Mouse (Mus musculus): ENCODE data around the gene Nkain4.

Nkain4 gene

GRCm38 (mm10) chr2:180954061-180955047 lies at the start of gene Nkain4:
Gene Nkain4, minus strand, starts transcription at chr2:180954699.
- DNase-seq, result peak; percentile 70 to 72

DNA sequence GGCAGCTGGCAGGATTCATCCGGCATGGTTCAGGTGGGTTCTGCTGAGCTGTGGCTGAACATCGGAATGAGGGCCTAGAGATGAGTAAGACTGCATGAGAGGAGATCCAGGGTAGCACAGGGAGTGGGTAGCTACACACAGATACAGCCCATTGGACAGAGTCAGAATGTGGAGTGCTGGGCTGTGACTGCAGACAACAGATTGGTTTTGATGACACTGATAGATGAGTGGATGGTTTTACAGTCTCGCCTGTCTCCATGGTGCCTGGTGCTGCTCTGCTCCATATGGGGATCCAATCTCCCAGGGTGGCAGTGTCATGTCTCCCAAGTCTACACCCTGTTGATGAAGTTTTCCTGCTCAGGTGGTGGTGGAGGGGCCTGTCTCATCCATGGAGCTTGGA lies 42.4 kb upstream of the Nkain4 start:
- no peak for DNase-seq

DNA sequence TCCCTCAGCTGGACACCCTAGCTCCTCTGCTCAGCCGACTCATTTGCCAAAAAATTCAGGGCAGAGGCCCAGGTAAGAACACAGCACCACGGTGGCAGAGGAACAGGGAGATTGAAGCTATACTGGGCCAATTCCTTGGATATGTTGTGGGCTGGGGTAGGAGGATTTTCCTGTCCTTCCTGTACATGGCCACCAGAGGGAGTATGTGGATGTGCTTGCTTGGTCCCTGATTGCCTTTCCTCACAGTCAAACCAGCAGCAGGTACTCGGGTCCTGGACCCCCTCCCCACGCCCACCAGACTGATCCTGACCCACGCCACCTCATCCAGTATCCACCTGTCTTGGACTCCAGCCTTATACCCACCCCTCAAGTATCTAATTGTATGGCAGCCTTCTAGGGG lies 41.9 kb upstream of the Nkain4 start:
- peak; percentile 64 to 66 for DNase-seq

DNA sequence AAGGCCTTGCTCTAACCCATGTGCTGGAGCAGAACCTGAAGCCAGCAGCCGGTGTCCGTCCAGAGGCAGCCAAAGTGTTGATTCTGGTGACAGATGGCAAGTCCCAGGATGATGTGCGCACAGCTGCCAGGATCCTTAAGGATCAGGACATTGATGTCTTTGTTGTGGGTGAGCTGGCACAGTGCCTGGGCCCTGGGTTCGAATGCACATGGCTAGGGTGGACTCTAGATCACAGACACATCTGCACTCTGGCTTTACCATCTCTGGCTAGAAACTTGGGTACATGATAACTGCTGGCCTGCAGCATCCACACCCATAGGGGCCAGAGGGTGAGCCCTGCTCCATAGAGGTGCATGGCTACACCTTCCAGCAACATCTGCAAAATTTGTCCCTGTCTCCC lies 41.0 kb upstream of the Nkain4 start:
- no peak for DNase-seq

DNA sequence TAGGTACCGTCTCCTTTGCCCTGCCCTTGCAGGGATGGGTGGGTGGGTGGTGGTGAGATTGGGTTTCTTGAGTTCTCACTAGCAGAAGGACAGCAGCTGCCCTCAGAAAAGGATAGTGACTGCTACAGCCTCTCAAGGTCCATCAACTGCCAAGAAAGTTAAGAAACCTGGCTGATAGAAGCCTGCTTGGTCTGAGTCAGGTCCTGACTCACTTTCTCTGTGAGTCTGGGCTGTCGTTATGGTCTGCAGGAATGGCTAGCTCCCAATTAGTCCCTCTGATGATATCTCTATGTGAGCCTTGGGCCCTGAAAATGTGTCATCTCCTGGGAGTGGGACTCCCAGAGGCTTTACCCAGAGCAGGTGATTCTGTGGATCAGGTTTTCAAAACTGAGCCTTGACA lies 39.9 kb upstream of the Nkain4 start:
- DNase-seq, result no peak

DNA sequence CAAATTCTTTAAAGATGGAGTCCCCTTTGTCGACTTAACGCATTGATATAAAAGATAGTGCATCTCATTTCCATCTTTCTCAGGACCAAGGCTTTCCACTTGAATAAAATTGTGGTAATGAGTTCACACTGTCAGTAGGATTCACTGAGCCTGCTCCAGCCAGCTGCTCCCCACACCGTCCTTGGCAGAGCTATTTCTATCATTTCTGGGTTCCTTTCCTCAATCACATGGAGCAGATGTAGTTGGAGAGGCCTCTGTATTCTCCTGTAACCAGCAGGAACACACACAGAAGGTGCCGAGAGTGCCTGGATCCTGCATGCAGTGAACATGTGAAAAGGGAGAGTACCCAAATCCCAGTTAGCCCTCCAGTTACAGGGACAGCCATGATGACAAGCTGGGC lies 35.8 kb upstream of the Nkain4 start:
- DNase-seq, result no peak

DNA sequence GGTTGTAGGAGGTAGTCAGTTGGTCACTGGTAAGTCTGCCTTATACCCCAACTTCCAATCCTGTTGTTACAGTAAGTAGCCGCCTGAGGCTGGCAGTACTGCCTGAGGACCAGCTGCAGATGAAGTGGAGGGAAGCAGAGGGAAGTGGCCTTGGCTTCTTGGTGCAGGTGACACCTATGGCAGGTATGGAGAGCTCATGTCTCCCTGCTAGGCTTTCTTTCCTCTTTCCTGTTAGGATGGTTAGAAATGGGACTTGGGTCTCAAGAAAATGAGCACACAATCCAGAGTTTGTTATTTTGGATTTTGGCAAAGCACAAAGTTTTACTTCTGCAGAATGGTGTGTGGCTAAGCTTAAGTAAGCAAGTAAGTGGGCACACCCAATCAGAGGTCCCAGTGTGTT lies 34.4 kb upstream of the Nkain4 start:
- no peak for DNase-seq

GRCm38 (mm10) chr2:180988347-180988913 lies 33.9 kb upstream of the Nkain4 start:
- no peak for DNase-seq

- no peak for DNase-seq
Measured at GRCm38 (mm10) chr2:180987432-180988030, 33.0 kb upstream of the Nkain4 start.

- DNase-seq, result no peak
Measured at GRCm38 (mm10) chr2:180987001-180987400, 32.5 kb upstream of the Nkain4 start.

DNA sequence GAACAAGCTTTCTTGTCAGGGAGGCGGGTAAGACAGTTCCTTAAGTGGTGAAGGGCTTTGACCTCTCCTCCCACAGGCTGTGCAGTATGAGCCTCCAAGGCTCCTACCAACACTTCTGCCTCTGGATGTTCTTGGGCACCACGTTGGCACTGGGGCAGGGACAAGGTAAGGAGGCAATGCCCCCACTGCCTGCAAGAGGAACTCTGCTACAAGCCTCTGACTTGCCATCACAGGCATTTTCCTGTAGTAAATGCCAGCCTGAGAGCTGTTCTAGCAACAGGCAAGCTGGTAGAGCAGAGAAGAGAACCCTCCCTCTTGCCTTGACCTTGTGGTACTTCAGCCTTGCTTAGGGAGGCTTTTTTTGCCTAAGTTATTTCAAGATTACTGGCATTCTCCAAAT lies 31.9 kb upstream of the Nkain4 start, which contains the start of gene Col20a1:
TSS of gene Col20a1 (plus strand) at position 87 of the 400 bp plus-strand sequence.
- no peak for DNase-seq

GRCm38 (mm10) chr2:180985635-180986034 lies 31.1 kb upstream of the Nkain4 start:
- no peak for DNase-seq

DNA sequence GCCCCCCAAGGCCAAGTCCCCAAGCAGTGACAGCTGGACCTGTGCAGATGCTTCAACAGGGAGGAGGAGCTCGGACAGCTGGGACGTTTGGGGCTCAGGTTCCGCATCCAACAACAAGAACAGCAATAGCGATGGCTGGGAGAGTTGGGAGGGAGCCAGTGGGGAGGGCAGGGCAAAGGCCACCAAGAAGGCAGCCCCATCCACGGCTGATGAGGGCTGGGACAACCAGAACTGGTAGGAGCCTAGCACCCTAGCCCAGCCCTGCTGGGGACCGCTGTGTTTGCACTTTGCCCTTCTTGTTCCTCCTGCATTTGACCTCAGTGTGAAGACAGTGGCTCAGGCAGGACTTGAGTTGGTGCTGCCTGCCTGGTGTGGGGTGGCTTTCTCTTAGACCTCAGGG lies 26.6 kb upstream of the Nkain4 start:
- DNase-seq, result no peak

- DNase-seq, result peak; percentile 97 to 98
Measured at GRCm38 (mm10) chr2:180967010-180967763, 12.7 kb upstream of the Nkain4 start, which contains the start of gene Arfgap1. Gene Arfgap1, plus strand, starts transcription at chr2:180967225.

GRCm38 (mm10) chr2:180966092-180966882 lies 11.8 kb upstream of the Nkain4 start:
- peak; percentile 39 to 56 for DNase-seq

GRCm38 (mm10) chr2:180963956-180964355 lies 9.5 kb upstream of the Nkain4 start:
- DNase-seq, result peak; percentile 87 to 92

GRCm38 (mm10) chr2:180962616-180963308 lies 8.3 kb upstream of the Nkain4 start:
- no peak for DNase-seq

DNA sequence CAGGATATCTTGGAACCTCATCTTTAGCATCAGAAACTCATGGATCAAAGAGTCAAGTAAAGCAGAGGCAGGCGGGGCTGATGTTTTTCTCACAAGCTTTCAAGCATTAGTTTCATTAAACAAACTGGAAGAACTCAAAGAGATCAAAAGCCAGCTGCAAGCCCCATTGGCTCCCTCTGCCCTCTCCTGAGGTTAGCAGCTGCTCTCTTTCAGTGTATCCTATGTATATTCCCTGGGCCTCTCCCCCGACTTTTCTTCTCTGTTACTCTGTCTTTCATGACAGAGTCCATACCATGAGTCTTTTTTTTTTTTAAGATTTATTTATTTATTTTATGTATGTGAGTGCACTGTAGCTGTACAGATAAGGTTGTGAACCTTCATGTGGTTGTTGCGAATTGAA lies 5.7 kb upstream of the Nkain4 start:
- DNase-seq, result no peak

GRCm38 (mm10) chr2:180959605-180960004 lies 5.1 kb upstream of the Nkain4 start:
- DNase-seq, result no peak

DNA sequence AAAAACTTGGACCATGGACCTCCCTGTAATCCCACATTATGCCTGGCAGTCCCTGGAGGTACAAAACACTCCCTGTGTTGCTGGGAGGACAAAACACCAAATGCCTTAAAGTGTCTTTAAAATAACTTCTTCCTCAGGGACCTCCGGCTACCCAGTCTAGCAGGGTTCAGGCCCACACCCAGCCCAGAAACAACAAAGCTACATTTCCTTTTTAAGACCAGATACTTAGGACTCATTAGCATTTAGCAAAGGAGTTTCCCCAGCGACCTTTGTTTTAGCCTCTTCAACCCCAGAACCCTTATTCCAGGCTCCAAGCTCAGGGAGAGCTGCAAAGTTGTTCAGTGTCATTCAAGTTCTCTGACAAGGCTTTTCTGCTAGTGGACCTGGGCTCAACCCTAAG lies 861 bp downstream of the Nkain4 start:
- DNase-seq, result no peak

DNA sequence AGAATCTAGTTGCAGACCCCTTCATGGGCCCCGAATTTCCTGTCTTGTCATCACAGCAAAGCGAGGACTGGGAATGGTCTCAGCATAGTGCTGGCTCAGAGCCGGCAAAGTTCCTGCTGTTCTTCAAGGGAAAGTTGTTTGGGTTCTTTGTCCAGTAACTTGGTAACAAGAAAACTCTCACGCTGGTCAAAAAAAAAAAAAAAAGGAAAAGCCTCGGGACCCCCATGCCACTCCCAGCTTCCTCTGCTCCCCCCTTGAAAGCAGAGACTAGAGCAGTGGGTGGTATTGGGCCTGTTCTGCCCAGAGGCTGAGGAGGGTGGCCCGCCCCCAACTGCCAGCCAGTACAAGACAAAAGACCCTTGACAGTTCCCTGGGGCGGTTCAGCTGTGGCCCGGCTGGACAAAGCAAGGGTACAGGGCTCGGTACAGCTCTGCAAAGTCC lies 1.7 kb downstream of the Nkain4 start:
- peak in 1 of 2 experiments; percentile 38 for DNase-seq

Measured in cerebellum, postnatal 25 days (tissue).